Mouse (Mus musculus): Measurements from ENCODE around the gene 6430571L13Rik. TPM values are rescaled to one million over a fixed set of nuclear protein-coding genes. Genes with fewer than 3 reads are reported as not detected.

Gene 6430571L13Rik
- polyA plus RNA-seq, 1 experiment from 2014 or later, result 0.72 TPM

DNA sequence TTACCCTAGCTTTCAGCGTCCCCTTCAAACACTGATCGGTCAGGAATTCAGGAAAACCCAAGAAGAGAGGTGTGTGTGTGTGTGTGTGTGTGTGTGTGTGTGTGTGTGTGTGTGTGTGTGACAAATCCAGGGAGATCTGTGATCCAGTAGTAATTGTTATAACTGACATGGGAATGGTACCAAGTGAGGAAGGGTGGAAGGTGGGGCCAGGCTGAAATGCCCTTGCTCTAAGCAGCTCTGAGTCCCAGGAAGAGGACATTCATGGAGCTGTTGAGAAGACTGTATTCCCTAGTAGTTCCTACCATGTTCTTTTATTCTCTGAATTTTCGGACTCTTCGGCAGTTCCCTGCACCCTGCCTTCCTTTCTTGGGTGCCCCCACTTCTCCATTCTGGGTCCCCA, 42.7 kb upstream of the 6430571L13Rik start:
- Histone ChIP-seq H3K4me1 (ENCODE audit: control insufficient read depth, insufficient read depth, low read length) (no peaks in the 10 kb centered on the region), H3K4me3 (ENCODE audit: low read depth, low read length) (peak overlapping the region; percentile 53), H3K27me3 (ENCODE audit: control insufficient read depth, insufficient read depth, low read length) (0 out of 2 replicates have a peak, but pooled peaks cover 2% of the 10 kb centered on the region), H3K36me3 (replicated peaks; ENCODE audit: control insufficient read depth, insufficient read depth, low read depth, low read length) (no peaks in the 10 kb centered on the region), H3K4me2 (ENCODE audit: low read depth, low read length) (peak overlapping the region; percentile 5; the same call in 1 of the 2 replicates), H3K27ac (replicated peaks; ENCODE audit: low read depth, low read length) (no peak overlapping the region), H3K9ac (replicated peaks; ENCODE audit: low read length) (no peak overlapping the region; the same call in 1 of the 2 replicates), H3K9me3 (replicated peaks; ENCODE audit: control insufficient read depth, low read length) (no peaks in the 10 kb centered on the region)
- ATAC-seq (replicated peaks; ENCODE audit: insufficient number of reproducible peaks, low FRiP score, low TSS enrichment, low read depth), result no peak
- no peak for DNase-seq (ENCODE audit: low spot score)
- WGBS, result 80% methylated on average over 4 of the region's 4 CpGs

DNA sequence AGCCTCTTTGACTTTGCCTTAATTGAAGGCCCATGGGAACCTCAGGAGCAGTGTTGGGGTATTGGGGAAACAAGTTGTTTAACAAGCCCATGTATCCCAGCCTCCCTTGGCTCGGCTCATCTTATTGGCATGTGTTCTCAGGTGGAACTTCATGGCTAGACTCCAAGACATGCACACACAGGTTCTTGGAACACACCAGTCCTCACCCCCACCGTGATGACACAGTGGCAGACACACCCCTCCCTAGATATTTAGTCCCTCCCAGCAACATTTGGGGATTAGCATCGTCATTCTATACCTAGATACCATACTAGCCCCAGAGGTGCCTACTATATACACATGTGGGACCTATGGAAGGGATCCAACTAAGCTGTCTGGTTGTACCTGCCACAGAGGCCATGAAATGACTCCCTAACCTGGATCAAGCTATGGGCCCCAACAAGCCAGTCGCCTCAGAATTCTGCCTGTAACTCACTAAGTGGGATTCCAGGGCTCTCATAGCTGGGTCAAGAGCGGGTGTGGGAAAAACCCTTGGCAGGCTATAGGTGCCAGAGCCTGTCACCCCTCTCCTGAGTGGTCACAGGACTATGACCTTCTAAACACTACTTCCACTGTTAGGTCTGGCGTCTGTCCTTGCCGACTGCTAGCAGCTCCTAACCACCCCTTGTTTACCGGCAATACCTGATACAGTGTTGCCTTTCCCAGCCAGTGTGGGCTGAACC, 42.2 kb upstream of the 6430571L13Rik start:
- Histone ChIP-seq H3K36me3 (replicated peaks; ENCODE audit: control insufficient read depth, insufficient read depth, low read depth, low read length) (no peaks in the 10 kb centered on the region), H3K4me1 (ENCODE audit: control insufficient read depth, insufficient read depth, low read length) (no peaks in the 10 kb centered on the region), H3K27ac (replicated peaks; ENCODE audit: low read depth, low read length) (no peak overlapping the region), H3K9me3 (replicated peaks; ENCODE audit: control insufficient read depth, low read length) (no peaks in the 10 kb centered on the region), H3K9ac (replicated peaks; ENCODE audit: low read length) (no peak overlapping the region), H3K27me3 (ENCODE audit: control insufficient read depth, insufficient read depth, low read length) (no peaks in the 10 kb centered on the region), H3K4me2 (ENCODE audit: low read depth, low read length) (peak overlapping the region; percentile 5; the same call in 1 of the 2 replicates), H3K4me3 (ENCODE audit: low read depth, low read length) (no peak overlapping the region)
- DNase-seq (ENCODE audit: low spot score) (no peak), ATAC-seq (replicated peaks; ENCODE audit: insufficient number of reproducible peaks, low FRiP score, low TSS enrichment, low read depth) (no peak)
- WGBS, result 81% methylated on average over 8 of the region's 8 CpGs

DNA sequence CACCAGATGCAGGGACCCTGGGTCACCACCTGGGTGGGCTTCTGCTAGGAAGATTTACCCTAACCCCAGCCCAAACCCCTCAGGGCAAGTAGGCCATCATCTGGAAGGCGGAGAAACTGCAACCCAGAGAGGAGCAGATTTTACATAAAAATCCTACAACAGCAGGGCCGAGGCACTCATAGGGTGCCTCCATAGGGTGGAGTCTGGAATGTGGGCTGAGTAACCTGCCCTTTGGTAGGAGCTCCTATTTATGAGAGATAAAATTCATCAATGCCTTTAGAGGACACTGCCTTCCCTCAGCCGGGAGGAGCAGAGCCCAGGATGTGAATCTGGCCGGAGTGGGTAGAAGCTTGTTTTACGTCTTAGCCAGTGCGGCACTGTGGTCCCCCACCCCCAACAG, 41.5 kb upstream of the 6430571L13Rik start:
- H3K4me2 ChIP-seq (ENCODE audit: low read depth, low read length), result no peak overlapping the region

DNA sequence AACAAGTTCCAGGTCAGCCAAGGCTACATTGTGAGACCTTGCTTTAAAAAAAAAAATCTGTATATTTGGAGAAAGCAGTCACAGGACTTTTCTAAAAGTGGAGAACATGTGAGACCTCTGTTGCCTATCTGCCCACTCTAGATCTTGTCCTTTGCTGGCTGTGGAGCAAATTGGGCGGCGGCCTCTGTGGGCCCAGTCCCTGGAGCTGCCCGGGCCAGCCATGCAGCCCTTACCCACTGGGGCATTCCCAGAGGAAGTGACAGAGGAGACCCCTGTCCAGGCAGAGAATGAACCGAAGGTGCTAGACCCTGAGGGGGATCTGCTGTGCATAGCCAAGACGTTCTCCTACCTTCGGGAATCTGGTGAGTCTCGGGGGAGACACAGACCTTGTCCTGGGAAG, 40.6 kb upstream of the 6430571L13Rik start:
- Histone ChIP-seq H3K27me3 (ENCODE audit: control insufficient read depth, insufficient read depth, low read length) (no peaks in the 10 kb centered on the region), H3K4me3 (ENCODE audit: low read depth, low read length) (no peak overlapping the region), H3K4me1 (ENCODE audit: control insufficient read depth, insufficient read depth, low read length) (no peaks in the 10 kb centered on the region), H3K9me3 (replicated peaks; ENCODE audit: control insufficient read depth, low read length) (no peaks in the 10 kb centered on the region), H3K36me3 (replicated peaks; ENCODE audit: control insufficient read depth, insufficient read depth, low read depth, low read length) (no peaks in the 10 kb centered on the region), H3K4me2 (ENCODE audit: low read depth, low read length) (no peak overlapping the region), H3K9ac (replicated peaks; ENCODE audit: low read length) (no peak overlapping the region), H3K27ac (replicated peaks; ENCODE audit: low read depth, low read length) (no peak overlapping the region)
- ATAC-seq (replicated peaks; ENCODE audit: insufficient number of reproducible peaks, low FRiP score, low TSS enrichment, low read depth) (no peak), DNase-seq (ENCODE audit: low spot score) (no peak)
- 86% methylated on average over 7 of the region's 7 CpGs for WGBS

More for the DNA sequence above, 41.5 kb upstream of the 6430571L13Rik start:
- DNase-seq (ENCODE audit: low spot score), result no peak
- Histone ChIP-seq H3K36me3 (replicated peaks; ENCODE audit: control insufficient read depth, insufficient read depth, low read depth, low read length) (no peaks in the 10 kb centered on the region), H3K27me3 (ENCODE audit: control insufficient read depth, insufficient read depth, low read length) (no peaks in the 10 kb centered on the region), H3K4me3 (ENCODE audit: low read depth, low read length) (no peak overlapping the region), H3K27ac (replicated peaks; ENCODE audit: low read depth, low read length) (no peak overlapping the region), H3K4me1 (ENCODE audit: control insufficient read depth, insufficient read depth, low read length) (no peaks in the 10 kb centered on the region), H3K9ac (replicated peaks; ENCODE audit: low read length) (no peak overlapping the region), H3K9me3 (replicated peaks; ENCODE audit: control insufficient read depth, low read length) (no peaks in the 10 kb centered on the region)
- no peak for ATAC-seq (replicated peaks; ENCODE audit: insufficient number of reproducible peaks, low FRiP score, low TSS enrichment, low read depth)
- 85% methylated on average over 6 of the region's 6 CpGs for whole genome bisulfite sequencing

DNA sequence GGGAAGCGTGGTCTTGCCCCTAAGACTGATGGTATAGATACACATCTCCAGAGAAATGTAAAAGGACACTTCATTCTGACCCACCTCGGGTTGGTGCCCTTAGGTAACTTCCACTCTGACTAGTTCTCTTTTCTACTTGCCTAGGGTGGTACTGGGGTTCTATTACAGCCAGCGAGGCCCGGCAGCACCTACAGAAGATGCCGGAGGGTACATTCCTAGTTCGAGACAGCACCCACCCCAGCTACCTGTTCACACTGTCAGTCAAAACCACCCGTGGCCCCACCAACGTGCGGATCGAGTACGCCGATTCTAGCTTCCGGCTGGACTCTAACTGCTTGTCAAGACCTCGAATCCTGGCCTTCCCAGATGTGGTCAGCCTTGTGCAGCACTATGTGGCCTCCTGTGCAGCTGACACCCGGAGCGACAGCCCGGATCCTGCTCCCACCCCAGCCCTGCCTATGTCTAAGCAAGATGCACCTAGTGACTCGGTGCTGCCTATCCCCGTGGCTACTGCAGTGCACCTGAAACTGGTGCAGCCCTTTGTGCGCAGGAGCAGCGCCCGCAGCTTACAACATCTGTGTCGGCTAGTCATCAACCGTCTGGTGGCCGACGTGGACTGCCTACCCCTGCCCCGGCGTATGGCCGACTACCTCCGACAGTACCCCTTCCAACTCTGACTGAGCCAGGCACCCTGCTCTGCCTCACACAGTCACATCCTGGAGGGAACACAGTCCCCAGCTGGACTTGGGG, 40.0 kb upstream of the 6430571L13Rik start:
- Histone ChIP-seq H3K9me3 (replicated peaks; ENCODE audit: control insufficient read depth, low read length) (no peaks in the 10 kb centered on the region), H3K9ac (replicated peaks; ENCODE audit: low read length) (no peak overlapping the region), H3K36me3 (replicated peaks; ENCODE audit: control insufficient read depth, insufficient read depth, low read depth, low read length) (no peaks in the 10 kb centered on the region), H3K4me3 (ENCODE audit: low read depth, low read length) (no peak overlapping the region), H3K27me3 (ENCODE audit: control insufficient read depth, insufficient read depth, low read length) (no peaks in the 10 kb centered on the region), H3K4me2 (ENCODE audit: low read depth, low read length) (no peak overlapping the region), H3K27ac (replicated peaks; ENCODE audit: low read depth, low read length) (no peak overlapping the region), H3K4me1 (ENCODE audit: control insufficient read depth, insufficient read depth, low read length) (no peaks in the 10 kb centered on the region)
- DNase-seq (ENCODE audit: low spot score) (no peak), ATAC-seq (replicated peaks; ENCODE audit: insufficient number of reproducible peaks, low FRiP score, low TSS enrichment, low read depth) (no peak)
- 93% methylated on average over 30 of the region's 30 CpGs for WGBS

DNA sequence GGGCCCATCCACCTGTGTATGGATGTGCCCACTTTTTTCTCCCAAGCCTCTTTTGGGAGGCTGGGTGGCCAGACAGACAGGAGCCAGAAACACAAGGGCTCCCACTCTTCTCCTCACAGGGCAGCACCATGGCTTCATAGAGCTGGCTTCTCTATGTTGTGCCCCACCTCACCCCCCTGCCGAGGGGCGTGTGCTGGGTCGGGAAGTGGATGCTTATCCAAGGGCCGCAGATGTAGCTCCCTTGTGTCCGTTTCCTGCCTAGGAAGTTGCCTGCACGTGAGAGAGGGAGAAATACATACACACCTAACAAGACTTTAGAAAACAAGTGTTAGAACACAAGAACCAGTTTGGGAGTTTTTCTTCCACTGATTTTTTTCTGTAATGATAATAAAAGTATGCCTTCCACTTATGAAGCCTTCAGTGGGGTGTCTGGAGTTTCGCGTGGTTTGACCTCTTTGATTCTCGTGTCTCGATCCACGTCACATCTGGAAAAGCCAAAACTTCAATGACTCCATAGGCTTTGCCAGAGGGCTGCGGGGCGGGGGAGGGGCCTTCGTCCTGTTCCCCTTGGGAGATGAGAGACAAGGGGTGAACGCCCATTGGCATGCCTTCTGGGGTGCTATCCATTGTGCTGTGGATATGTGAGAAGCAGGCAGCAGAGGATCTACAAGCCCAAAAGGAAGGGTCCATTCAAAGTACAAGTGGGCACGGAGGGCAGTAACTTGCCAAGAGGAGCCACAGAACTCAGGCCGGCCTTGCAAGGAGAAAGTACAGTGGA, 38.7 kb upstream of the 6430571L13Rik start:
- 83% methylated on average over 17 of the region's 17 CpGs for WGBS
- Histone ChIP-seq H3K9ac (replicated peaks; ENCODE audit: low read length) (no peak overlapping the region), H3K27ac (replicated peaks; ENCODE audit: low read depth, low read length) (no peak overlapping the region), H3K4me2 (ENCODE audit: low read depth, low read length) (no peak overlapping the region), H3K4me1 (ENCODE audit: control insufficient read depth, insufficient read depth, low read length) (no peaks in the 10 kb centered on the region), H3K27me3 (ENCODE audit: control insufficient read depth, insufficient read depth, low read length) (no peaks in the 10 kb centered on the region), H3K4me3 (ENCODE audit: low read depth, low read length) (no peak overlapping the region), H3K9me3 (replicated peaks; ENCODE audit: control insufficient read depth, low read length) (no peaks in the 10 kb centered on the region), H3K36me3 (replicated peaks; ENCODE audit: control insufficient read depth, insufficient read depth, low read depth, low read length) (no peaks in the 10 kb centered on the region)
- no peak for DNase-seq (ENCODE audit: low spot score)
- no peak for ATAC-seq (replicated peaks; ENCODE audit: insufficient number of reproducible peaks, low FRiP score, low TSS enrichment, low read depth)

DNA sequence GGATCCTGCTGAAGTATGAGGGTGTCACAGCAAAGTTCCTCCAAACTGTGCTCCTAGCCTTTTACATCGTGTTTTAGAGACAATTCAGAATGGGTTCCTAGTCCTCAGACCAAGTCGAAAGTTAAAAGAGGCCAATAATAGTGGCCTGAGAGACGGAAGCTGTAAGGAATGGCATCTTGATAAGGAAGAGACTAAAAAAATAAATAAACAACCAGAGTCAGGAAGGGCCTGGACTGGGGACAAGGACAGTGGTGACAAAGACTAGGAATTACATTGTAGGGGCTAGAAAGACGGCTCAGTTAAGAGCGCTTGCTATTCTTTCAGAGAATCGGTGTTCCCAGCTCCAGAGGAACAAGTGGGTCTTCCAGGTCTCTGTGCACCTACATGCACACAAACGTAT, 37.8 kb upstream of the 6430571L13Rik start:
- no peak overlapping the region for H3K9ac ChIP-seq (replicated peaks; ENCODE audit: low read length)
- DNase-seq (ENCODE audit: low spot score) (no peak), ATAC-seq (replicated peaks; ENCODE audit: insufficient number of reproducible peaks, low FRiP score, low TSS enrichment, low read depth) (no peak)
- WGBS, result 82% methylated on average over 7 of the region's 7 CpGs
- no peaks in the 10 kb centered on the region for H3K27me3 ChIP-seq (ENCODE audit: control insufficient read depth, insufficient read depth, low read length)
- no peaks in the 10 kb centered on the region for H3K4me1 ChIP-seq (ENCODE audit: control insufficient read depth, insufficient read depth, low read length)
- H3K27ac ChIP-seq (replicated peaks; ENCODE audit: low read depth, low read length), result no peak overlapping the region
- H3K4me3 ChIP-seq (ENCODE audit: low read depth, low read length), result no peak overlapping the region
- H3K36me3 ChIP-seq (replicated peaks; ENCODE audit: control insufficient read depth, insufficient read depth, low read depth, low read length), result no peaks in the 10 kb centered on the region
- no peaks in the 10 kb centered on the region for H3K9me3 ChIP-seq (replicated peaks; ENCODE audit: control insufficient read depth, low read length)
- H3K4me2 ChIP-seq (ENCODE audit: low read depth, low read length), result no peak overlapping the region
